Mouse (Mus musculus) urinary bladder, postnatal 14 days (tissue): ENCODE results near the gene 2010111I01Rik.

Experiments
- DNase-seq: peaks from one replicate; pipeline ENCODE4 v3.0.0; 2021; ENCODE audit warnings: low spot score

2010111I01Rik gene

DNA sequence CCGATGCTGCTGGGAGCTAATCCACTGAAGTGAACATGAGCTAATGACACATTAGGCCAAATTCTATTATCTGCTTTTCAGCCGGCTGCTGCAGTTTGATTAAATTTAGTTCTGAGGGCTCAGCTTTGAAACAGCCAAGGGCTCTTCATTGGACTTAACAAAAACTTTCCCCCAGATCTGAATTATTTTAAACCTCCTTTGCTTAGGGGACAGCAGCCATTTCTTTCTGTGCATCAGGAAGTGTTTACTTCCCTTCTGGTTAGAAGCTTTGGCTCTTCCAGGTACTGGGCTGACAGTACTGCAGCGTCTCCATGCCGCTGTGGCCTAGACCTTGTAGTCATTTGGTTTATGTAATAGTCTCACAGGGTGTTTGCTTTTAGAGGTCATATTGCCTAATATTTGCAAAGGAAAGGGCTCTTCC lies 149.2 kb downstream of the 2010111I01Rik start:
- DNase-seq, result no peak

DNA sequence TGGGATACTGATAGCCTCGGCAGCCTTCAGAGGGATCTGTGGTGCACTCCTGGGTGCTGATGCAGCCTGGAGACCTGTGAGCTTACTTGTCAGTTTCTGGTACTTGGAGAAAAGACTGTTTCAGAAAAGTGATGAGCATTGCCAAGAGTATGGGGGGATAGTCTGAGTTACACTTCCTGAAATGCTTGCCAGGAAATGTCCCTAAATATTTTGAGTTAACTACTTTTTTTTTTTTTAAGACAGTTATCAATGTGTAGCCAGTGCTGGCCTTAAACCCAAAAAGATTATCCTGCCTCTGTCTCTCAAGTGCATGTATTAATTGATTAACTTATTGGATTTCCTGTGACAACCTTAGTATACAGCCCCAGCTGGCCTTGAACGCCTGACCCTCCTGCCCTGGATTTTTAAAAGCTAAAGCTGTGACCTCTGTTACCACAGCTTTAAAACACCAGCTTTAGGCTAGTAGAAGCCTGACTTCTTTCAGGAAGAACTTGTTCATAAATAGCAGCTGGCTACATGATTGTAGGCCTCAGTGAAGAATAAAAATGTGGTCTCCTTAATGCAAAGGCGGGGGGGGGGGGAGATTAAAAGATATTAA lies 150.6 kb downstream of the 2010111I01Rik start:
- DNase-seq, result no peak

DNA sequence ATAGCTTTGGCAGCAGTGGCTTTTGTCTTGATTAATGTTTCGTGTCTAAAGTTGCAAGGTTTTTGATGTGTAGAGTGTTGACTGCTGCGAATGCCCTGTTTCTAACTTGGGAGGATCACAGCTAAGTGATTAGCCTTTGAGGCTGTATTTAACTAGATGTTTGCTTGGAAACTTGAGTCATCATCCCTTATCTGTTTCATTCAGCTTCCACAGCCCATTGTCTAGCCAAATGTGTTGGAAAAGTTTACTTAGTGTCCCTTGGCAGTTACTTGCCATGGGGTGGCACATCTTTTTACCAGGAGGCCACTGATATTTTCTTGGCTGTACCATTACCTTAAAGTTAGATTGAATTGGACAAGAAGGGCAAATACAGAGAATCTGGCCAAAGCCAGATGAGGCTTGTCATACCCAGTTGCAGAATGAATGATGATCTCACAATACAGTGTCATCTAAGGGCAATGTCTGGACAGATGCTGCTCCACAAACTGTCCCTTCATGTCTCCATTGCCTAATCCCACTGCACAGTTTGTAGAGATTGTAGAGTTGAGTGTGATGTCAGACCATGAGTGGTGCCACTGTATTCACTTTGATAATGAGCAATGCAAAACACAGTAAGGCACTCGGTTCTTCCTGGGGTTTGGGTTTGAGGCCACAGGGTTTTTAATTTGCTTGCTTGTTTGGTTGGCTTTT lies 152.9 kb downstream of the 2010111I01Rik start:
- no peak for DNase-seq

DNA sequence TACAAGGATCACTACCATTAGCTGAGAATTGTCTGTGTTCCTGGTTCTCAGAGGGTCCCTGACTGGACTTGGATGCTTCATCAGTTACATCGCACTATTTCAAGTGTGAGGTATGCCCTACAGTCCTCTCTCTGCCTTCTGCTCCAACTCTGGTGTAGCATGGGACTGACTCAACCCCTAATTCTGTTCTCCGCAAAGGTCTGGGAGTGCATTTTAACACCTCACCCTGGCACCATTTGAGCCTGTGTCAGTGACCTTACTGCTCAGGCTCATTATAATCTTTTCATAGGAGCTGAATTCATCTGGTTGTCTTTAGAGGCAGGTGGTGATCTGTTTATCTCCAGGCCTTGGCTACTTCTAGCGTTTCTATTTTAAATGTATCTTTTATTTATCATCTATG lies 154.0 kb downstream of the 2010111I01Rik start:
- no peak for DNase-seq

DNA sequence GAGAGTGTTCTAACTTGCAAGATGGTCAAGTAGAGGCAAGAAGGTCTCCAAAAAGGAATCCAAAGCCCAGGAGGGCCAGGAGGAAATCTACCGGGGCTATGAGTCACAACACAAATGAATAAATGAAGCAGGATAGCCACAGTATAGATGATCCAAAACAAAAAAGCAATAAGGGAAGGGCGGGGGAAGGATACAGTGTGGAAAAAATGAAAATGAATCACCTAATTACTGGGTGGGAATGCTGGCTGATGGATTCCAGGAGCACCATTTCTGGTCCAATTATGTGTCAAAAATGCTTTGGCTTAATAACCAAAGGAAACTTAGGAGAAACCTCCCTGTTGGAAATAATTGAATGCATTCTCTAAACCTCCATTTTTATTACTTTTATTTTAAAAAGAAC lies 155.6 kb downstream of the 2010111I01Rik start:
- no peak for DNase-seq

DNA sequence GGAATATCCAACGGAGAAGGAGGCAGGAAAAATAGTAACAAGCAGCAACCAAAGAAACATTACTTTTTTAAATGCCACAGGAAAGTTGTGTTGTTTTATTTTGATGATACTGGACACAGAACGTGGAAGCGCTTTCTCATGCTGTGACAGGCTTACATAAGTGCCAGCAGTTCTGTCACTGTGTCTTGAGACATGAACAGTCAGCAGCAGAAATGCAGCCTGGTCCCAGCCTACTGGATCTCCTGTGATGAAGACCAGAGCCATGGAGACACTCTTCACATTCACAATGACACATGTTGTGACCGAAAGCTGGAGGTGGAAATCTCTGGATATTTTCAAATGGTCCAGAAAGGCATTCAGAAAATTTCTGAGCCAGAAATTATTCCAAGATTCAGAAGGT lies 157.1 kb downstream of the 2010111I01Rik start:
- DNase-seq, result no peak

DNA sequence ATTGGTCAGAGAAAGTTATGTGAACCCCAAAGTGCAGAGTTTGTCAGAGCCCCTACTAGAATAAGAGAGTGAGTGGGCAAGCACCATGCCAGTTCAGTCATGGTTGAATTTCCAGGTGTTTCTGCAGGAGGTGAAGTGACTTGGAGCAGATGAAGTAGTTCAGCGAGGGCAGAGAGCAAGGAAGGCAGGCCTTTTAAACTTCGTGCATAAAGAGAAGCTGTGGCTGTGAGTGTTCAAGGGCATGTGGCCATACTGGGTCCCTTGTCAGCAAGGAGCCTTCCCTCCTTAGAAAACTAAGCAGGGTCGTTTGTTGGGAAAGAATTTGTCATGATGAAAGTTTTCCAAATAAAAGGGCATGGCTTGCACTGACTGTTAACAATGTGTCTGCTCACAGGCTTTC lies 161.5 kb downstream of the 2010111I01Rik start:
- DNase-seq, result no peak

DNA sequence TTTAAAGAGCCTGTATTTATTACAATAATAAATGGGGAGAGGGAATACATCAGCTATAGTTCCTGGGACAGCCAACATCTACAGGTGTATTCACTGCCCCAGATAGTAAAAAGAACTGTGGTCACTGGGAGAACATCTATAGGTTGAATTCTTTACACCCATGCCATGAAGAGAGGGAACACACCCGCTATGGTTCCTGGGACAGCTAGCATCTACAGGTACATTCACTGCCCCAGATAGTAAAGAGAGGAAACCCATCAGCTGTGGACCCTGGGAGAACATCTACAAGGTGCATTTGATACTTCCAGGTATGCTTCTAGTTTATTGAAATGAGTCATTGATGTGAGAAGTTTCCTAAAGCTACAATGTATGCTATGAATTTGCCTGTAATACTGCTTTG lies 162.8 kb downstream of the 2010111I01Rik start:
- DNase-seq, result no peak

DNA sequence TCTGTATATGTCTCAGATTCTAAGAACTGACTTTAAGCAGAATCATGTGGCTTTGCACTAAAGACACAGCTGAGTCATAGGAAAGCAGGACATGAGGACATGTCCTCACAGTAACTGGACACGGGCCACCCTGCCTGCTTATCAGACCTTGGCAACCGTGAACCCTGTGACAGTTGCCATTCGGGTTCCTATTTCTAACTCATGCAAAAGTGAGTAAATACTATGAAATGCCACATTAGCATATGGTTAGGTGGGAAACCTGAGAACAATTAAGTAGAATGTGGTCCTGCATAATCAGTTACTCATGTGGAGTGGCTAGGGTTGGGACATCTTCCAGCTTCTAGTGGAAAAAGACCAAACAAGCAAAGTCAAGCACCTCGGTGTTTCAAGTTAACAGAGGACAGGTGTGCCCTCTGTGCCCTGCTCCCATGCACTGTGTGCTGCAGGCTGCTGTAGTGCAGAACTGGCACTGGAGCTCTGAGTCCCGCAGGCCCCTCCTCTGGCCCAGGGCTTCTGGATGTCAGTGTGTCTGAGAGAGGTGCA lies 170.3 kb downstream of the 2010111I01Rik start:
- DNase-seq, result no peak

DNA sequence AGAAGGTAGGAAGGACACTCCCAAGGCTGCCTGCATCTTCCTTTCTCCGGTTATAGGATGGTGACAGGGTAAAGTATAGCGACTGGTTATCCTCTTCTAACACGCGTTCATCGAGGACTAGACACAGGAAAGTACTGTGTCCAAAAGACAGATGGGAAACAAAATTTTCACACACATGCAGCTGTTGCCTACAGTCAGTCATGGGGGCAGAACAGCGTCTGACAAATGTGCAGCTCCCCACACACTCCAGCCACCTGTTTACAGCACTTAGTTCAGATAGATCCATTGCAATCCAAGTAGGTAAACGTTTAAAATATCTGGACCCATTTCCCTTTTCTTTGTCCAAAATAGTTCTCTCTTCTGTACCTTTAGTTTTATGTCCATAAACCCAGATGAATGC lies 171.3 kb downstream of the 2010111I01Rik start:
- DNase-seq, result no peak

DNA sequence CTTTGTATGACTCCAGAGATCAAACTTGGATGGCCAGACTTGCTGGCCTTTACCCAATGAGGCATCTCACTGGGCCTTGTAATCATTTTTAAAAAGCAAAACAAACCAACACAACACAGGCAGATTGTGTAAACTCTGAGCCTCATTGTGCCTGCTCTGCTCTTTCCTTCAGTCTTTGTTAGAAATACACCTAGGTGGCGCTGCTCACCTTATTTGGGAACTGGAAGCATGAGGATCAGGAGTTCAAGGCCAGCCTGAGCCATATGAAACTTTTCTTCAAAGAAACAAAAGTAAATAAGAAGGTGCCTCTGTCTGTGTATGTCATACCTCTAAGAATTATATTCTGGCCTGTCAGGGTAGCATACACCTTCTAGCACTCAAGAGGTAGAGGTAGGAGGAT lies 172.1 kb downstream of the 2010111I01Rik start:
- no peak for DNase-seq

DNA sequence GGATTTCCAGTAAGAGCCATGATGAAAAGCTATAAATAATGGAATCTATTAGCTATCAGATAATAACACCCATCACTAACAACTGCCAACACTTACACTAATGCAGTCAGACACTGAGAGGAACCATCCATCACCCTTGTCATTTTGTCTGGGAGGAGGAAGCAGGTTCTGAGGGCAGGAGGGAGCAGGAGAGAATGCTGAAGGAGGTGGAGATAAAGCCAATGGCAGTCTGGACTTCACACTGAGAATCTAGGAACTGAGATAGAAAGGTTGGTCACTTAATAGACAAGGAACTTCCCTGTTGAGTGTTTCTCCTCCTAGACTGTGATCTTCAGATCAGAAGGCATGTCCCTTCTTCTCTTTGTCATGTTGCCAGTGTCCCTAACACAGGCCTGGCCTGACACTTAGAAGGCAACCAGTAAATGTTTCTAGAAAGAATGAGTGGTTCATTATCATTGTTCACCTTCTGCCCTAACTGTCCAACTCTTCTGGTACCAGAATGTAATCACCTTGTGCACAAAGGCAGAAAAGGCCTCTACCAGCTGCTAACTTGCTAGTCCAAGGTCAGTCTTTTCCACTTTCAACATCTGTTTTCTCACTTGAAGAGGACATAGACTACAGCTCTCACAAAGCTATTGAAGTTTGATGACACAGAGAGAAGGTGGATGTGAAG lies 173.8 kb downstream of the 2010111I01Rik start:
- no peak for DNase-seq

DNA sequence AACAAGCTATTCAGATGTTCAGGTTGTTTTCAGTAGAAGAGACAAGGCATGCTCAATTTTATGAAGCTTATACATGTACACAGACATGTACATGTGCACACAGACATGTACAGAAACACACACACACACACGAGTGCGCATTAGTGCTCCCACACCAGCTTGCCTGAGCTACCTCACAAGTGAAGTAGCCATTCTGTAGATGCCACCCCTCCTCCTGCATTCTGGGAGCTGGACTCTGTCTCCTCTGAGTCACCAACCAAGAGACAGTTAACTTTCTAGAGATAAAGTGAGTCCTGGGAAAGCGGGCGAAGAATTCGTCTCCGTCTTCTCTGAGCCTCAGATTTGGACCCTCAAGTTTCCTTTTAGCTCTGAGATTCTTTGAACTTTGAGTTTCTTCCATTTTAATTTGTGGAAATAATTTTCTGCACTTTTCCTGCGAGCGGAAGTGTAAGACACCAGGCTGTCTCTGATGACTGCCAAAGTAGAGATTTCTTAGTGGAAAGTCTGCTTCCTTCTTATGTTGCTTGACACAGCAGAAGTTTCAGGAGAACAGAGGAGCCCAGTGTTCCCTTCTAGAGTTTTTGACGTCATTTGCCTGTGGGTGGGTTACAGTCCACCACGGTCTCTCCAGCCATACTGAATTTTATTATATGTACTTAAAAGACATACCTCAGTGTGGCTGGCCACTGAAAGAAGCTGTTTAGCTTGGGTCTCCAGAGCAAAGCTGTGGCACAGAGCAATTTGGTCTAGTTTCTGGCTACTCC lies 175.0 kb downstream of the 2010111I01Rik start:
- no peak for DNase-seq

DNA sequence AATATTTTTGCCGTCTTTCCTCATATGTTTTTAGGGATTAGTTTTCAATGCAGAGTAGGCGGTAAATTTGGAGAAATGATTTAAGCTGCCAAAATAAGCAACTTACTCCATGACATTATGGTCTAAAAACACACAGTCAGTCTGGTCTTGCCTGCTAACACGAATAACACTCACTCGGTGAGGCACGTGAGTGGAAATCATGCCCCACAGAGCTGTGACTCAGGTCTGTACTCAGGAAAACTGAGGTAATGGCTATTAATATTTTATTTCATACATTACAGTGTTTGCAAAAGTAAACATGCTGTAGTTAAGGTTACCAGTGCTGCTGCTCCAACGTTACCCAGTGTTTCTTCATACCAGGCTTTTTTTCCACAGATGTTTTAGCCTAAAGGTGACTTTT lies 176.1 kb downstream of the 2010111I01Rik start:
- no peak for DNase-seq

DNA sequence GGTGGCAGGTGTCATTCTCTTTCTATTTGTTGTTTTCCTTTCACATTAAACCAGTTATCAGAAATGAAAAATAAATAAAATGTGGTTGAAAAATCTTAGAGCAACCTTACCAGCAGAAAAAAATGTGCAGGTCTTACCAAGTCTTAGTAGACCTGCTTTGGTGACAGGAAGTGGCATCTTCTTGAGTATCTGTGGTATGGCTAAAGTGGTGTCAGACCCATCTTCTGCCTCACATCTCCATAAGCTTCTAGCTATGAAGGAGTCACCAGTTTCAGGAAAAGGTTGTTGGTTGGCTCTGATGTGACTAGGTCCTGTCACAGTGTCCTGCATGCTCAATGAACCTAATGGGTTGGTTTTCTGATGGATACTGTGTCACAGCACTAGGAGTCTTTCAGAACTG lies 176.6 kb downstream of the 2010111I01Rik start:
- DNase-seq, result no peak

DNA sequence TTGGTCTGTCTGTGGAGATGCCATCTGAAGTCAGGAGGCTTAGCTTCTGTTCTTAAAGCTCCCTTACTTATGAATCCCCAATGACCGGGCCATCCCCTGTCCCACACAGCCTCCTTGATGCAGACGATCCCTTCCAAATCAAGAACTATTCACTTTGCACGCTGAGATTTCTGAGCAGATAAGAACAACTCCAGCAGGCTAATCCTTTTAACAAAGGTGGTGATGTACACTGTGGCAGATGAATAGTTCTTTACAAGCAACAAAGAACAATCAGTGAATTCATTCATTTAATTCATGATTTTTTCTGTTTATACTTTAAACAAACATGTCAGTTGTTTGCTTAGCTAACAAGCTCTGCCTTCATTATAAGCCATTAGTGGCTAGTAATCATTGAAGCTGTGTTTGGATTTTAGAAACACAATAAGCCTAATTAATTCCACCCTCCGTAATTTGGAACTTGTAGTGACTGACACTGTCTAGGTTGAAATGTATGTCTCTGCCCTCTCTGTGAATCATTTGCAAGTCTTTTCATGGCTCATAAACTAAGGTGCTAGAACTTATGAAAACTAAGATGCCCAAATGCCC lies 182.0 kb downstream of the 2010111I01Rik start:
- no peak for DNase-seq

DNA sequence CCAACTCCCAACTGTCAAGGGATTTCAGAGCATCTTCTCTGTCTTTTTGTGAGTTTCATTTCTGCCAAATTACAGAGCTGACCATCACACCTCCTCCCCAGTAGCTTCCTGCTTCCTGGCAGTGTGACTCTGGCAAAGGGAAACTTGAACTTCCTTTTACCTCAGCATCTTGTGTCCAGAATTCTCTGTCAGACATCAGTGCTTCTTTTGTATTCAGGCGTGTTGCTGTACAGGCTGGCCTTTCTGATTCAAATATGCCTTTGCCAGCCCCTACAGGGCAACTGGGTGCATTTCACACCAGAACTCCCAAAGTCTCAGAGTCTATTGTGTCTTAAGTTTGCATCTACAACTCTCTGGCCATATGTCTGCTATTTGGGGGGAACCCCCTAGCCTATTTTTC lies 183.5 kb downstream of the 2010111I01Rik start:
- no peak for DNase-seq

DNA sequence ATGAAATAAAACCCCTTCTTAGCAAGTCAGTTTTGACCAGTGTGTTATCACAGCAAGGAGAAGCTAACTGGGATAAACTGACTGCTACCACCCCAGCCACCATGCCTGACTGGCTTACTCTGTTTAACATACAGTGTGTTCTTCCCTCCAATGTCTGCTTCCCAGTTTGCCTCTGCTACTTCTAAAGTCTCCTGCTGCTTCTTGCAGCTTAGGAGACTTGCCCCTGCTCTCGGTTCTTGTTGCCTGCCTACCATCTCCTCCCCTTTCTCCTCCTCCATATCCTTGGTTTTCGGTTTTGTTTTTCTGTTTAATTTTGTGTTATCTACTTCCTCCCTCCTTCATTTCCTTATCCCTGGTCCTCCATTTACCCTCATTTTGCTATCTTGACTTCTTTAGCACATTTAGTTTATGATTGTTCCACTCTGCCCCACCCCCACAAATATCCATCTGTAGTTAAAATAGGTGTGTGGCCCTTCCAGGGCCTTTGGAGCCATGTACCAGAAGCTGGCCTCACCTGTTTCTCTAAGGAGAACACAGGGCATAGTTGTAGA lies 185.9 kb downstream of the 2010111I01Rik start:
- DNase-seq, result no peak

DNA sequence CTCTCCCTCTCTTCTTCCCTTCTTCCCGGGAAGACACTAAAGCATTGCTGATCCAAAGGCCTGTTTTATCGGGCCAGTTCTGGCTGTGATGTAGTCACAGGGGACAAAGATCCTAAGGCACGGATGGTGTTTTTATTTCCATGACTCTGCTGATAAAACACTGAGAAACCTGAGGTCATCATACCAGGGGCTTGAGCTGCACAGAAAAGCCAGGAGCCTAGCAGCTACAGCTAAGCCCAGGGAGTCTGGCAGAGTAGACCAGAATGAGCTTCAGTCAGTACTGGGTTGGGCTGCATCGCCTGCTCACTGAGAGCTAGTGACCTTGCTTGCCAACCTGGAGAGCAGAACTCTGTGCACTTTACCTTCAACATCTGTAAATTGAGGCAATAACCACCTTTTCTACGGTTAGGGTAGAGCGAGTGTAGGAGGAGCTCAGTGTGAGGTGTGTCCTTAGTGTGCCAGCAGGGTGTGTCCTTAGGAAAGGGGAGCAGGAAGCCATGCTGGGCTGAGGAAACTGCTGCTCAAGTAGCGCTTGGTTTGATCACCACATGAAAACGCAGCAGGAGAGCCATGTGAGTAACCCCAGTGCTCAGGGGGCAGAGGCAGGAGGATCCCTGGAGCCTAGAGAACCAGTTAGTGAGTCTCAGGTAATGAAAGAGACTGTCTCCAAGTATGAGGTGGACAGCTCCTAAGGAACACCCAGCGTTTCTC lies 186.5 kb downstream of the 2010111I01Rik start:
- no peak for DNase-seq

DNA sequence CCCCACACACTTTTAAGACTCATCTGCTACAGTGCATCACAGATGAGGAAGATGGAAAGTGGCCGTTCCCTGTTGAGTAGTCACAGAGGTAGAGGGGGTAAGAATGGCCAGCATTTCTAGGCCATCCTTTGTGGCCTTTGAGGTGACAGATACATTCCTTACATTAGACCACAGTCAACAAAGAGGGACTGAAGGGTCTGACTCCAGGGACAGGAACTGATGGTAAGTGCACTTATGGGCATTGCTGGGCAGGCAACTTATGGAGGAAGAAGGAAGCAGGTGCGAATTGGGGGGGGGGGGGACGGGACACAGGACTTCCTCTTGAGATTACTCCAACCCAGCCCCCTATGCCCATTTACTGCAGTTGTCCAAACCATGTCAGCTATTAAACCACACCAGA lies 187.8 kb downstream of the 2010111I01Rik start:
- DNase-seq, result no peak

DNA sequence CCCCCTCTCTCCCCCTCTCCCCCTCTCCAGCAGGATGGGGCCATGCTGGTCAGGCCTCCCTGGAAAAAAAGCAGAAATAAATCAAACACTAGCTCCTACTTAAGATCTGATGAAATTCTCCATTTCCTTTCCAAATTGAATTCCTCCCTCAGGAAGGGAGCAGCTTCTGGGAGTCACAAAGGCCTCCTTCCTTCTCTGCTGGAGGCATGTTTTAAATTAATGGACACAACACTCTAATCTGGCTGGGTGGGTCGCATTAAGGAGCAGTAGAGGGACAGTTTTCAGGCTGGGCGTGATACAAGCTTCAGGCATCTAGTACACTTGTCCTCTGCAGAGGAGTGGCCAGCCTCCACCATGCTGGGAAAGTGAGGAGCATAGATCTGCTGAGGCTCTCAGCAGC lies 188.7 kb downstream of the 2010111I01Rik start:
- DNase-seq, result no peak
